Mouse (Mus musculus) ES-E14 (cell line): ENCODE results near the gene Krtap10-4. TPM values are rescaled to one million over a fixed set of nuclear protein-coding genes. Genes with fewer than 3 reads are reported as not detected.
"Not testable (repeated sequence)": the region's sequence is repeated elsewhere in the genome, so short reads cannot be mapped to it uniquely, and the experiment has no call there.

Experiments
- DNase-seq: peaks from one replicate; pipeline ENCODE4 v3.0.0-alpha.2; 2013; ENCODE audit warnings: low read depth, low spot score
- H3K27ac ChIP-seq: 2 replicates; pipeline ENCODE4 v1.5.1; 2012; ENCODE audit warnings: low read depth, mild to moderate bottlenecking, low read length, moderate library complexity, mixed read lengths; ENCODE audit not compliant: poor library complexity, insufficient read depth, severe bottlenecking
- H3K36me3 ChIP-seq: 2 replicates; pipeline ENCODE4 v1.6.1; 2012; ENCODE audit warnings: mild to moderate bottlenecking, low read length, moderate library complexity, mixed read lengths; ENCODE audit not compliant: control insufficient read depth, poor library complexity, insufficient read depth, severe bottlenecking
- H3K4me1 ChIP-seq, 2 experiments: fragments of 150-350 bp in 1 of 2; sonication (generic) in 1 of 2; 2 replicates each; pipeline ENCODE4 v1.6.1; 2012; ENCODE audit warnings: low read length in 2 of 2, mild to moderate bottlenecking in 1 of 2, mixed read lengths in 1 of 2; ENCODE audit not compliant: control insufficient read depth in 2 of 2, insufficient read depth in 2 of 2, poor library complexity in 1 of 2
- H3K4me3 ChIP-seq, 2 experiments: fragments of 150-350 bp in 1 of 2; sonication (generic) in 1 of 2; 2 replicates each; pipeline ENCODE4 v1.5.1; 2012; ENCODE audit warnings: low read length in 2 of 2, low read depth in 1 of 2, mild to moderate bottlenecking in 1 of 2, mixed read lengths in 1 of 2; ENCODE audit not compliant: insufficient read depth in 1 of 2, poor library complexity in 1 of 2, severe bottlenecking in 1 of 2
- H3K9ac ChIP-seq: 2 replicates; pipeline ENCODE4 v1.6.1; 2012; ENCODE audit warnings: low read depth, mild to moderate bottlenecking, low read length, mixed read lengths; ENCODE audit not compliant: poor library complexity, insufficient read depth, severe bottlenecking
- H3K9me3 ChIP-seq: fragments of 150-350 bp; sonication (generic); 2 replicates; pipeline ENCODE4 v1.6.1; 2012; ENCODE audit warnings: low read depth, mild to moderate bottlenecking, low read length; ENCODE audit not compliant: control insufficient read depth, insufficient read depth
- CHD2 ChIP-seq: IDR thresholded peaks from 2 replicates; pipeline ENCODE4 v1.6.1; 2014; ENCODE audit warnings: mild to moderate bottlenecking, low read depth, low read length, inconsistent platforms
- HCFC1 ChIP-seq: IDR thresholded peaks from 2 replicates; pipeline ENCODE4 v1.6.1; 2012; ENCODE audit warnings: low read length, inconsistent platforms, borderline replicate concordance; ENCODE audit not compliant: insufficient read depth
- MAFK ChIP-seq: IDR thresholded peaks from 2 replicates; pipeline ENCODE4 v1.6.1; 2014; ENCODE audit warnings: mild to moderate bottlenecking, low read depth, low read length, inconsistent platforms; ENCODE audit not compliant: insufficient read depth
- ZC3H11A ChIP-seq: IDR thresholded peaks from 2 replicates; pipeline ENCODE4 v1.6.1; 2012; ENCODE audit warnings: low read depth, mild to moderate bottlenecking, inconsistent platforms, low read length, borderline replicate concordance
- ZNF384 ChIP-seq: IDR thresholded peaks from 2 replicates; pipeline ENCODE4 v1.6.1; 2012; ENCODE audit warnings: low read depth, low read length, inconsistent platforms
- in situ Hi-C, 2 experiments: fragments of 600-800 bp; cut with MboI; formaldehyde crosslinking; loops; one replicate each; pipeline ENCODE4 v1.15.1; 2025; ENCODE audit warnings: low sequenced_read_pairs in 2 of 2, inconsistent platforms in 1 of 2; ENCODE audit not compliant: unreplicated experiment in 2 of 2
- total RNA-seq: library from RNA; depleted of rRNA; stranded (reverse); fragments of 300-350 nt; gene quantifications from 2 replicates; pipeline ENCODE4 v1.2.3, GENCODE M21; 2012

Krtap10-4 gene
- total RNA-seq, 1 experiment, result not detected

- in situ Hi-C loops, result no loop called here
- H3K4me3 ChIP-seq, result no peak overlapping the region
- H3K27ac ChIP-seq, result no peak overlapping the region
- peak; percentile 20 for DNase-seq
- H3K9ac ChIP-seq, result no peak overlapping the region
- H3K4me1 ChIP-seq, result no peaks in the 10 kb centered on the region
- H3K9me3 ChIP-seq, result no peaks in the 10 kb centered on the region
- TF ChIP-seq ZC3H11A, result no peak
- TF ChIP-seq CHD2, result no peak
- TF ChIP-seq MAFK, result no peak
- TF ChIP-seq ZNF384, result no peak
- TF ChIP-seq HCFC1, result no peak
- no peaks in the 10 kb centered on the region for H3K36me3 ChIP-seq
These were observed 11.4 kb downstream of the Krtap10-4 start for GRCm38 (mm10) chr10:77815514-77815913.

DNA sequence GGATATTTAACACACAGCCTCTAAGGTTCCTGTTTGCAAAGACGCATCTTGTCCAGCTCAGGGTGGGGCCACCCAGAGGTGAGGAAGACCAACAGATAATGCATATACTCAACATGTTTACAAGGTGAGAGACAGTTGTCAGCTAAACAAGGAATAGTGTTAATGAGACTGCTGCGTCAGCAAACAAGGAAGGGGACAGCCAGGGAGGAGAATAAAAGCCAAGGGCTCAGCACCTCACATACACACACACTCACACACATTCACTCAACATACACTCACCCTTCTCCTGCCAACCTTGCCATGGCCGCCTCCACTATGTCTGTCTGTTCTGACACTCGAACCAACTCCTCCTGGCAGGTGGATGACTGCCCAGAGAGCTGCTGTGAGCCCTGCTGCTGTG, 12.5 kb downstream of the Krtap10-4 start, which contains the start of gene Gm2696:
TSS of gene Gm2696 (plus strand) at position 301 of the 400 bp plus-strand sequence.
- H3K9ac ChIP-seq, result no peak within 1 kb of the TSS
- no peaks in the 10 kb centered on the region for H3K36me3 ChIP-seq
- DNase-seq, result no peak
- TF ChIP-seq MAFK (0 out of 2 replicates have a peak, but pooled peaks have one; percentile 19), HCFC1 (no peak)
- no peaks in the 10 kb centered on the region for H3K4me1 ChIP-seq
- H3K27ac ChIP-seq, result peak within 1 kb of the TSS; percentile 28; the same call in 1 of the 2 replicates
- in situ Hi-C loops, result no loop called here
- H3K9me3 ChIP-seq, result peaks cover 2% of the 10 kb centered on the region; the same call in 1 of the 2 replicates
- no peak within 1 kb of the TSS for H3K4me3 ChIP-seq

- Histone ChIP-seq H3K9ac (no peak within 1 kb of the TSS), H3K9me3 (peaks cover 2% of the 10 kb centered on the region; the same call in 1 of the 2 replicates), H3K36me3 (no peaks in the 10 kb centered on the region), H3K27ac (no peak within 1 kb of the TSS), H3K4me3 (no peak within 1 kb of the TSS), H3K4me1 (no peaks in the 10 kb centered on the region)
- TF ChIP-seq HCFC1 (no peak), ZNF384 (no peak), CHD2 (no peak), ZC3H11A (no peak), MAFK (no peak)
- DNase-seq, result no peak
- in situ Hi-C loops, result no loop called here
These were observed 15.2 kb downstream of the Krtap10-4 start, which contains the start of gene Gm9507 for GRCm38 (mm10) chr10:77811743-77812142. Gm9507 (minus strand) TSS chr10:77811843.

- H3K4me3 ChIP-seq, result no peak overlapping the region
- no peaks in the 10 kb centered on the region for H3K9me3 ChIP-seq
- TF ChIP-seq MAFK (no peak), ZNF384 (no peak), ZC3H11A (no peak), CHD2 (no peak), HCFC1 (no peak)
- no peaks in the 10 kb centered on the region for H3K36me3 ChIP-seq
- no peaks in the 10 kb centered on the region for H3K4me1 ChIP-seq
- in situ Hi-C loops, result no loop called here
- H3K27ac ChIP-seq, result no peak overlapping the region
- no peak for DNase-seq
- no peak overlapping the region for H3K9ac ChIP-seq
These were observed 22.8 kb downstream of the Krtap10-4 start for GRCm38 (mm10) chr10:77804095-77804494.

DNA sequence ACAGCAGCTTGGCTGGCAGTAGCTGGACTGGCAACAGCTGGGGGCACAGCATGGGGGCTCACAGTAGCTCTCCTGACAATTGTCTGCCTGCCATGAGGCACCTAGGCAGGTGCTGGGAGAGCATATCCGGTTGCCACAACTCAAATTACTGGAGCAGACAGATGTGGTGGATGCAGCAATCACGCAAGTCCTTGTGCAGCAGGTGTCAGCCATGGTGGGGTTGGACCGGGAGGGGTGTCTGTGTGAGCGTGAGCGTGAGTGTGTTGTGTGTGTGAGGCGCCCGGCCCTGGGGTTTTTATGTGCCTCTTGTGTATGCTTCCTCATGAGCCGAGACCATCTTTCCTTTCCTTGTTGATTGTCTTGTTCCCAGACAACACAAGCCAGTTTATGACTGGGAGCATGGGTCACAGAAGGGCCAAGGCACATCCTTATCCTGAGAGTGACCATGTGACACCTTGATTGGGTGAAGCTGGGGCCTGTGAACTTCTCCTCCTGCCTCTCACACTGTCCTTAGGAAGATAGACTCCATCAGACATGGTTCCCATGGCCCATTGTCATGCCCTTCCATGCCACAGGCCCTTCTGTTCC, 27.9 kb downstream of the Krtap10-4 start, which contains the start of gene Gm19668:
TSS of gene Gm19668 (minus strand) at position 213 of the 588 bp plus-strand sequence.
- no peak for DNase-seq
- H3K4me3 ChIP-seq, result no peak within 1 kb of the TSS
- no peak within 1 kb of the TSS for H3K9ac ChIP-seq
- no peak within 1 kb of the TSS for H3K27ac ChIP-seq
- no peaks in the 10 kb centered on the region for H3K9me3 ChIP-seq
- no peaks in the 10 kb centered on the region for H3K36me3 ChIP-seq
- in situ Hi-C loops, result no loop called here
- no peaks in the 10 kb centered on the region for H3K4me1 ChIP-seq
- TF ChIP-seq ZNF384, result no peak
- no peak for TF ChIP-seq HCFC1
- no peak for TF ChIP-seq ZC3H11A
- no peak for TF ChIP-seq CHD2
- no peak for TF ChIP-seq MAFK

GRCm38 (mm10) chr10:77798164-77798920, 28.6 kb downstream of the Krtap10-4 start:
- H3K9ac ChIP-seq, H3K4me3 ChIP-seq, H3K36me3 ChIP-seq, H3K4me1 ChIP-seq, DNase-seq, H3K9me3 ChIP-seq, in situ Hi-C loops, H3K27ac ChIP-seq: not testable (repeated sequence)
